Mouse (Mus musculus): ENCODE measurements around the gene Spred3.

DNA sequence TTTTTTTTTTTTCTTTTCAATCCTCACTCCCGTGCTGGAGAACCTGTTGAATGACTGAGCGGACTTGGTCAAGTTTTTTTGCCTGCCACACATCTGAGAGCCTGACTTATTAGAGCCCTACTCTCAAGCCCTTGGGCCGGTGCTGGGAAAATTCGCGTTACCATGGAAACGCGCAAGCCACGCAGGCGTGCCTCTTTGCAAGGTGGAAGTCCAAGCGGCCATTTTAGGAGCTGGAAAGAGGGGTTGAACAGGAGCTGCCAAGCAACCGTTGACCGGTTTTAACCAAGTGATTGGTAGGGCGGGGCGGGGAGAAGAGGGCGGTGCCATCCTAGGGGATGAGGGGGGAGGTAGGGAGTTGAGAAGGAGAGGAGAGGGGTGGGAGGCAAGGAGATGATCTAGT, 44.6 kb upstream of the Spred3 start:
- TF ChIP-seq USF1 (IDR thresholded peaks at IDR 0.05; ENCODE audit: low read depth) (no peak), POLR2A (IDR thresholded peaks at IDR 0.05; ENCODE audit: insufficient read length, low read depth) (no peak), CEBPB (IDR thresholded peaks at IDR 0.05; ENCODE audit: insufficient read depth, poor library complexity, severe bottlenecking) (no peak)

All from myocyte (in vitro differentiated cells).